Mouse (Mus musculus) olfactory bulb, adult 2 months (tissue): ENCODE results near the gene Scaper.

Source experiments
- CTCF ChIP-seq: fragments of 200-500 bp; IDR thresholded peaks from 2 replicates; pipeline ENCODE4 v1.5.1; 2012; ENCODE audit warnings: low read depth, mild to moderate bottlenecking, low read length, moderate library complexity; ENCODE audit not compliant: insufficient read depth
- POLR2A ChIP-seq: fragments of 200-500 bp; IDR thresholded peaks from 2 replicates; pipeline ENCODE4 v1.6.1; 2012; ENCODE audit warnings: mild to moderate bottlenecking, low read depth, low read length, moderate library complexity; ENCODE audit not compliant: insufficient read depth

- TF ChIP-seq CTCF (no peak), POLR2A (no peak)
Measured at GRCm38 (mm10) chr9:55539006-55539405, 398.9 kb downstream of the Scaper start.
